Mouse (Mus musculus) splenic B cell, adult 2 months (primary cell): ENCODE measurements around the gene Edaradd.

Experiments
- DNase-seq: peaks from one replicate; pipeline ENCODE4 v3.0.0-alpha.2; 2011; ENCODE audit warnings: low read depth, low spot score
- H3K27me3 ChIP-seq: 2 replicates; pipeline ENCODE4 v1.6.1; 2012; ENCODE audit warnings: mild to moderate bottlenecking, low read length, moderate library complexity, mixed read lengths; ENCODE audit not compliant: control insufficient read depth, poor library complexity, insufficient read depth, severe bottlenecking
- H3K36me3 ChIP-seq: 2 replicates; pipeline ENCODE4 v1.6.1; 2012; ENCODE audit warnings: mild to moderate bottlenecking, low read length, moderate library complexity, mixed read lengths; ENCODE audit not compliant: control insufficient read depth, poor library complexity, insufficient read depth, severe bottlenecking

The Edaradd gene

DNA sequence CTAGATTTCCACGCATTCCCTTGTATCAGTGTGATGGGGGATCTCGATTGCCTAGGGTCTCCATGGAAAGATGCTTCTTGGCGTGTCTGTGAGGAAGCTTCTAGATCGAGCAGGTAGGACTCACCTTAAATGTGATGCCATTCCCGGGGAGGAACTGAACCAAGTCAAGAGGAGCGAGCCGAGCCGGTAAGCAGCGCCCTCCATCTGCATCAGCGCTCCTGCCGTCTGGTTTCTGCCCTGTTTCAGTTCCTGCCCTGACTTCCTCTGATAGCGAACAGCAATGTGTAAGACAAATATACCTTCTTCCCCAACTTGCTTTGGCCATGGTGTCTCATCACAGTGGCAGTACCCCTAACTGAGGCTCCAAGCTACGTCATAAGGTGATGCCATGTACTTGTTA is 19.9 kb upstream of the Edaradd start:
- peak; percentile 85 for DNase-seq
- no peaks in the 10 kb centered on the region for H3K36me3 ChIP-seq
- no peaks in the 10 kb centered on the region for H3K27me3 ChIP-seq

GRCm38 (mm10) chr13:12539716-12540115 is 19.5 kb upstream of the Edaradd start:
- Histone ChIP-seq H3K36me3 (no peaks in the 10 kb centered on the region), H3K27me3 (no peaks in the 10 kb centered on the region)
- no peak for DNase-seq

GRCm38 (mm10) chr13:12537971-12538370 is 17.7 kb upstream of the Edaradd start:
- peak; percentile 87 for DNase-seq
- H3K36me3 ChIP-seq: no peaks in the 10 kb centered on the region
- no peaks in the 10 kb centered on the region for H3K27me3 ChIP-seq

DNA sequence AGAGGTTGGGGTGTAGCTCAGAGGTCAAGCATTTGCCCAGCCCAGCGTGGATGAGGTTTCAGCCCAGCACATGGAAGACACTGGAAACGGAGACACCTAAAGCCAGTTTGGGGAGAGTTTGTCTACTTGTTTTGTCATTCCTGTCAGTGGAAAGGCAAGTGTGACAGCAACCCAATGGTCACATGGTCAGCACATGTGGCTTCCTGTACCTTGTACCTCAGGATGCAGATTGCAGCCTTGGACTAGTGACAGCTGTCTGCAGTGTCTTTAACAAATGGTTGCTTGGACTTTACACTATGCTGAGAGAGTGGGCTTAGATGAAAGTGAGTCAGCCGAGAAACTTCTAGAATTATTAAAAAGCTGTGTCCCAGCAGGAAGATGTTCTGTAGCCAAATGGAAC is 14.4 kb upstream of the Edaradd start:
- no peaks in the 10 kb centered on the region for H3K36me3 ChIP-seq
- H3K27me3 ChIP-seq: no peaks in the 10 kb centered on the region

DNA sequence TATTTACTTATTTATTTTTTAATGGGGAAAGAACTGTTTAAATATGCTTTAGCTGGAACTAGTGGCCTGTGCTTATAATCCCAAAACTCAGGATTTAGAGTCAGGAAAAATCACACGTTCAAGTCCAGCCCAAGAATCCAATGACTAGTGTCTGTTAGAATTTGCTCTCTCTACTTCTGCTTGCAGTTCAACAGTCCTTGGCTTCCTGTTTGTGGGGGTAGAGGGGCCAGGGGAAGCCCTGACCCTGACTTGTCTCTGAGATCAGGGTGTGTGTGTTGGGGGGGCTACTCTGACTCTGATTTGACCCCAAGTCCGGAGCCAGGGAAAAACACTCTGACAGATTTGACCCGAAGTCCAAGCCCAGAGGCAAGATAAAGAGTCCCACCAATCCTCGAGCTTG is 5.4 kb upstream of the Edaradd start:
- DNase-seq: peak; percentile 40
- Histone ChIP-seq H3K36me3 (no peaks in the 10 kb centered on the region), H3K27me3 (no peaks in the 10 kb centered on the region)

More for the DNA sequence above, 14.4 kb upstream of the Edaradd start:
- no peak for DNase-seq

DNA sequence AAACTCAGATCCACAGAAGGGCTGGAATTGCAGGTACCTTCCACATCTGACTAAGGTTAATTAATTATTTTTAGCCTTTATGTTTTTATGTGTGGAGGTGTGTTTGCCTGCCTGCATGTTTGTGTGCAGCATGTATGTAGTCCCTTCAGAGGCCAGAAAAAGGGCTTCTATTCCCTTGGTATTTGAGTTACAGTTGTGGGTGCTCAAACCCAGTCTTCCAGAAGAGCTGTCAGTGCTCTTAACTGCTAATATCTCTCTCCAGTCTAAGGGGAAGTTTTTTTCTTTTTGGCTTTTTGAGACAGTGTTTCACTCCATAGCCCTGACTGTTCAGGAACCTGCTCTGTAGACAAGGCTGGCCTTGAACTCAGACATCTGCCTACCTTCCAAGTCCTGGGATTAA is 2.1 kb upstream of the Edaradd start:
- Histone ChIP-seq H3K27me3 (no peaks in the 10 kb centered on the region), H3K36me3 (no peaks in the 10 kb centered on the region)
- DNase-seq: peak; percentile 58

GRCm38 (mm10) chr13:12519371-12519770 is 867 bp downstream of the Edaradd start:
- peak; percentile 31 for DNase-seq
- H3K27me3 ChIP-seq: no peaks in the 10 kb centered on the region
- H3K36me3 ChIP-seq: no peaks in the 10 kb centered on the region; the same call in 1 of the 2 replicates

DNA sequence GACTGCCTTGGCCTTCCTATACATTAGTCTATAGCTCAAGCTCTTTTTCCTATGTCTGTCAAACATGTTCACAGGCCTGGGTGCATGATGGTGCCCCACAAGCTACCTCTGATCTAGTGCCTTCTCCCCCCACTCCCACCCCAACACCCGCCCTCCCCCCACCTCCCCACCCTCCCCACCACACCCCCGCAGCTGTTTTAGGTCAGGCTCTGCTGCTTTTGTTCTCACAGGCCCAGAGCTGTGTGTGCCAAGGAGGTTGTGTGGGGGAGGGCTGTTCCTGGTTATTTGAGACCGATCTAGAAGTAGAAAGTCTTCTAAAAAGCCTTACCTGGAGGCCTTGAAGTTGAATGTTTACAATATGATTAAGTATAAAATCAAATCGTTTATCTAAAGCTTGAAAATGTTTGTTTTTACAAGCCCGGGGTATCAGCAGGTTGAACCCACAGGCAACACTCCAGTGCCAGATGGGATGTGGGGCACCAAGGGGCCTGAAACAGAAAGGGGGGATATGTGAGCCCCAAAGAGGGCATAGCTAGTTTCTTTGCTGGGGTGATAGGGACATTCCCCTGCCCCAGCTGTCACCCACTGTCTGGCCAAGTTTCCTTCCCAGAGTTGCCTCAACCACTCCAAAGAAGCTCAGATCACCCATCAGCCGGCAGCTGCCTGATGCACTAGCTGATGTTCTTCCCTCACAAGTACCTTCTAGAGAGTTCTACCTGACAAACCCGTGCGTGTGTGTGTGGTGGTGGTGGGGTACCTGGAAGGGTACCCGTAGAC is 8.9 kb downstream of the Edaradd start:
- Histone ChIP-seq H3K27me3 (no peaks in the 10 kb centered on the region), H3K36me3 (0 out of 2 replicates have a peak, but pooled peaks cover 2% of the 10 kb centered on the region)
- peak; percentile 44 for DNase-seq

DNA sequence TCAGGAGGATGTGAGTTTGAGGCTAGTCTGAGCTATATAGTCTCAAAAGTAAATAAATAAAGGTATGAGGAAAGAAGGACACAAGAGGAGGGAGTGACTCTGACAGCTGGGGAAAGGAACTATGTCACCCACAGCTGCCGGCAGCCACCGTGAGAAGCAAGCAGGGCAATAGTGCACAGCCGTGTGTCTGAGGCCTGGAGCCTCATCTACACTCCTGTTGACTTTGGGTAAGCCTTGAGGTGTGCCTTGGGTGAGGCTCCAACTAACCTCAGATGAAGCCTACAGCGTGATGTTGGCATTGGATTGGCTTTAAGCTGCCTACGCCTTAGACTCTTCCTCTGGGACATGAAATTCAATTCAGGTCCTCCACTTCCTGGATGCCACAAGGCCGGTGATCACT is 10.2 kb downstream of the Edaradd start:
- no peaks in the 10 kb centered on the region for H3K27me3 ChIP-seq
- 0 out of 2 replicates have a peak, but pooled peaks cover 2% of the 10 kb centered on the region for H3K36me3 ChIP-seq
- DNase-seq: peak; percentile 46

DNA sequence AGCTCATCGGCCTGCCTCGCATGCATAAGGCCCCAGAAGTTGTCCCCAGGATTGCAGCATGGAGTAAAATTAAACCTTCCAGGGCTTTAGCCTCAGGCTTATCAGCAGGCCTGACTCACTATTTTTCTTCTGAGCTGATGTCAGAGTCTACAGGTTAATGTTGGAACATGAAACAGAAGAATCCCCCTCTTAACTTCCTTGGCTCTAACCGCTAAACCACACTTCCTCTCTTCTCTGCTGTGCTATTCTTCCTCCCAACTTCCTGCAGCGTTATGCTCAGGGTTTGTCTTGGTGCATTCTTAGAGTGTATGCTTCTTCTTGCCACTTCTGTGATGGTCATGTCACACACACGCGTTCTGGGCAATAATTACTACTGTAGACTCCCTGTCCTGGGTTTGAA is 12.8 kb downstream of the Edaradd start:
- DNase-seq: peak; percentile 64
- Histone ChIP-seq H3K27me3 (no peaks in the 10 kb centered on the region), H3K36me3 (0 out of 2 replicates have a peak, but pooled peaks cover 2% of the 10 kb centered on the region)

- H3K27me3 ChIP-seq: no peaks in the 10 kb centered on the region
- DNase-seq: no peak
Observed at GRCm38 (mm10) chr13:12505359-12505758, 14.9 kb downstream of the Edaradd start.

DNA sequence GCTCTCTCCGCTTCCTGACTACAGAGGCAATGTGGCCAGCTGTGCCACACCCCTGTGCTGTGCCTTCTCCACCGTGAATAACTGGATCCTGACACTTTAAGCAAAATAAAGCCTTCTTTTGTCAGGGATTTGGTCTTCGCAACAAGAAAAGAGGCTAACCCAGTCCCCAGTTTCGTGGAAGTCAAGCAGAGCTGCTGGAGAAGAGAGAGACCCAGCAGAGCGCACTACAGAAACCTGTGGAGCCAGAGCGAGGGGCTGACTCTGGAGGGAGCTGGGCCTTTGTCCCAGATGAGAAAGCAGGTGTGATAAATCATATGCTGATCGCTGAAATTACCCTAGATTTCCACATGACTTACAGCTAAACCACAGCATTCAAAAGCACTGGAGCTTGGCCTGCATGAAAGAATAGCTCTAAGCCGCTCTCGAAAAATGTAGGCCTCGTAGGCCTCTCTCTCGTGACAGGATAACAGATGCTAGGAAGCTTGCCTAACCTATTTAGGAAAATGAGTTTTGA is 16.9 kb downstream of the Edaradd start:
- Histone ChIP-seq H3K36me3 (peaks cover 8% of the 10 kb centered on the region; the same call in 1 of the 2 replicates), H3K27me3 (no peaks in the 10 kb centered on the region)
- DNase-seq: peak; percentile 79

More at GRCm38 (mm10) chr13:12505359-12505758, 14.9 kb downstream of the Edaradd start:
- H3K36me3 ChIP-seq: 0 out of 2 replicates have a peak, but pooled peaks cover 4% of the 10 kb centered on the region

- no peaks in the 10 kb centered on the region for H3K27me3 ChIP-seq
- H3K36me3 ChIP-seq: peaks cover 8% of the 10 kb centered on the region; the same call in 1 of the 2 replicates
- peak; percentile 32 for DNase-seq
Observed at GRCm38 (mm10) chr13:12502665-12503237, 17.5 kb downstream of the Edaradd start.

DNA sequence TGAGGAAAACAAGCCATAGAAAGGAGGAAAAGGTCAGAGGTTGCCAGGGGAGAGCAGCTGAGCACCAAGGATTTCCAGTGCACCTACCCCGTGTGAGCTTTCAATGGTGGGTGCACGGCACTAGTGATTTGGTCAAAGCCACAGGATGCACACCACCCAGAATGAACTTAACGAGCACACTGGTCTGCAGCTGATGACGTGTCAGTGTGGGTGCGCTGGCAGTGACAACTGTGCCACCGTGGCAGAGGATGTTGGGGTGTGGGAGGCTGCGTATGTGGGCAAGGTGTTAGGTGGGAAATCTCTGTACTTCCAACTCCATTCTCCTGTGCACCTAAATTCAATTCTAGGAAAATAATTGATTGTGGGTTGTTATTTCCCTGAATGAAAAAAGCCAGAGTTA is 21.1 kb downstream of the Edaradd start:
- no peak for DNase-seq
- H3K36me3 ChIP-seq: peaks cover 7% of the 10 kb centered on the region
- H3K27me3 ChIP-seq: no peaks in the 10 kb centered on the region

GRCm38 (mm10) chr13:12497809-12498208 is 22.4 kb downstream of the Edaradd start:
- no peak for DNase-seq
- H3K36me3 ChIP-seq: peaks cover 7% of the 10 kb centered on the region

More at GRCm38 (mm10) chr13:12497809-12498208, 22.4 kb downstream of the Edaradd start:
- no peaks in the 10 kb centered on the region for H3K27me3 ChIP-seq
